Mouse (Mus musculus) limb, embryonic 14.5 days (tissue): ENCODE data around the gene Mitf. TPM values are rescaled to one million over a fixed set of nuclear protein-coding genes. Genes with fewer than 3 reads are reported as not detected.

ENCODE experiments used
- ATAC-seq: fragments of 200-750 bp; cut with Nextera tagmentation; 2 replicates; pipeline ENCODE4 v1.8.0; 2017; ENCODE audit warnings: low read depth, moderate number of reproducible peaks, moderate TSS enrichment; ENCODE audit not compliant: low FRiP score
- DNase-seq: peaks from one replicate; pipeline ENCODE4 v3.0.0-alpha.2; 2015; ENCODE audit warnings: low spot score
- H3K27ac ChIP-seq: fragments of 300-500 bp; sonication (generic); replicated peaks from 2 replicates; pipeline ENCODE4 v1.5.1; 2014; ENCODE audit warnings: low read depth, mild to moderate bottlenecking, low read length, moderate library complexity, mixed read lengths
- H3K27me3 ChIP-seq: fragments of 300-500 bp; sonication (generic); 2 replicates; pipeline ENCODE4 v1.6.1; 2014; ENCODE audit warnings: low read length, mixed read lengths; ENCODE audit not compliant: control insufficient read depth, insufficient read depth
- H3K36me3 ChIP-seq: fragments of 300-500 bp; sonication (generic); 2 replicates; pipeline ENCODE4 v1.6.1; 2014; ENCODE audit warnings: mild to moderate bottlenecking, low read length, moderate library complexity, mixed read lengths; ENCODE audit not compliant: control insufficient read depth, insufficient read depth
- H3K4me1 ChIP-seq: fragments of 300-500 bp; sonication (generic); 2 replicates; pipeline ENCODE4 v1.6.1; 2014; ENCODE audit warnings: antibody characterized with exemption, low read length, mixed read lengths; ENCODE audit not compliant: control insufficient read depth, insufficient read depth
- H3K4me2 ChIP-seq: fragments of 300-500 bp; sonication (generic); replicated peaks from 2 replicates; pipeline ENCODE4 v1.6.1; 2014; ENCODE audit warnings: low read depth, mild to moderate bottlenecking, low read length, moderate library complexity; ENCODE audit not compliant: severe bottlenecking
- H3K4me3 ChIP-seq: fragments of 300-500 bp; sonication (generic); replicated peaks from 2 replicates; pipeline ENCODE4 v1.5.1; 2014; ENCODE audit warnings: low read length
- H3K9ac ChIP-seq: fragments of 300-500 bp; sonication (generic); 2 replicates; pipeline ENCODE4 v1.6.1; 2014; ENCODE audit warnings: mild to moderate bottlenecking, low read depth, low read length, moderate library complexity; ENCODE audit not compliant: severe bottlenecking
- H3K9me3 ChIP-seq: fragments of 300-500 bp; sonication (generic); 2 replicates; pipeline ENCODE4 v1.6.1; 2016; ENCODE audit warnings: low read length; ENCODE audit not compliant: control insufficient read depth
- POLR2A ChIP-seq: fragments of 200-500 bp; IDR thresholded peaks from 2 replicates; pipeline ENCODE4 v1.8.0; 2012; ENCODE audit warnings: inconsistent platforms, mild to moderate bottlenecking, moderate library complexity, borderline replicate concordance; ENCODE audit not compliant: insufficient read depth, insufficient read length; ENCODE audit errors: extremely low read depth
- WGBS: fragments of 180-500 bp; shearing (Covaris S2); extraction: QIAGEN DNeasy Blood & Tissue Kit; methylation state at CpG from one replicate; pipeline ENCODE4 v1.1.7; 2014; 5-methylcytosine and 5-hydroxymethylcytosine counted together
- polyA plus RNA-seq, 2 experiments: library from polyadenylated mRNA; depleted of rRNA in 1 of 2; stranded (reverse) in 1 of 2; unstranded in 1 of 2; fragments of >200 nt; fragmentation: Nextera tagmentation in 1 of 2; extraction: Ambion mirVana in 1 of 2; gene quantifications; 2 replicates each; pipeline versions ENCODE4 v1.2.1 to v1.2.3; 2012 to 2014

Mitf gene
- polyA plus RNA-seq, 2 experiments, result 2.9 to 3.6 TPM

DNA sequence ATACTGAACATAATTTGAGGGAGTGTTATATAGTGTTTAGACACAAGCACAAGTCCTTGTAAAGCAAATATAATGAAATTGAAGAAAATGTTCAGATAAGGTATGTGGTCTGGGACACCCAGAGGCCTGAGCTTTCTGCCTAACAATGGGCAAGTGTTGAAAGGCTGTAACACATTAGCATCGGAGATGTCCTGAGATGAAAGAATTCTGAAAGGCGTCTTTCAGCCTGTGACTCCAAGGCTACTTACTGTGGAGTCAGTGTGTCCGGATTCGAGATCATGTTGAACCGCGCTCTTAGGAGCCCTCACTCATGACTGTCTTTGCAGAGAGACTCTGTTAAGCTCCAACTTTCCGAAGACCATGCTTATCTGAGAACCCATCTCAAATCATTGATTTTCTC, 111.6 kb downstream of the Mitf start:
- no peak for TF ChIP-seq POLR2A
- Histone ChIP-seq H3K27me3 (no peaks in the 10 kb centered on the region), H3K36me3 (no peaks in the 10 kb centered on the region), H3K9me3 (no peaks in the 10 kb centered on the region), H3K9ac (no peak overlapping the region), H3K4me3 (no peak overlapping the region), H3K4me1 (no peaks in the 10 kb centered on the region), H3K4me2 (no peak overlapping the region), H3K27ac (no peak overlapping the region)
- no peak for ATAC-seq
- WGBS, result 88% methylated on average over 7 of the region's 7 CpGs
- no peak for DNase-seq

DNA sequence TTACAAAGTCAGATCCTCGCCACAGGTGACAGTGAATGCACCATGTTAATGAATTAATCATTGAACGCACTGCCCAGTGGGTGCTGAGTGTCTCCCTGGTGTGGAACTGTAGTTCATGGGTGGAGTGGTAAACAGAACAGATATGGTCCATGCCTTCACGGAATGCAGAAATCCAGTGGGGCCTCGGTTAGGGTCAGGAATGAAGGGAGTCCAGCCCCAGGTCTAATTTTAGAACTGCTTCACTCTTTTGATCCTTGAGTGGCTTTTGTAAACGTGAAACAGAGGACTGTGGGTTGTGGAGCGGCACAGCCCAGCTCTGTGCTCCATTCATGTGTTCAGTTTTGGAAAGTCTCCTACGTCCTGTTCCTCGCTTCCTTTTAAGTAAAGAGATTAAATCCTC, 112.4 kb downstream of the Mitf start:
- H3K9ac ChIP-seq, result no peak overlapping the region

DNA sequence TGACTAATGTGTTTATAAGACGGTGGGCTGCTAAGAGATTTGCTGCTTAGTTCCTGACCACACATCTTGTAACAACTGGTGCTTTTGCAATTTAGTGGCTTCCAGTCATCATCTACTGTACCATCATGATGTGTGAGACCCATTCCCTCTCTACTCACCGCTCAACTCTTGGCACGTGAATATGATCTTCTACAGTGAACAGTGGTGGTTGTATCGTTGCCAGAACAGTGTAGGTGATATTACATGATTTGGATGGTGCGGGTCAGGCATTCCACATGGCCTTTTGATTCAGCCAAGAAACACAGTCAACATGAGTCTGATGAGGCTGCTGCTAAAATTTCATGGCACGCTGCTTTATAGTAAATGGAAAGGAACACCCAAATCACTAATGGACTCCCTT, 114.7 kb downstream of the Mitf start:
- H3K27ac ChIP-seq, result no peak overlapping the region
- no peaks in the 10 kb centered on the region for H3K36me3 ChIP-seq
- H3K4me3 ChIP-seq, result no peak overlapping the region
- DNase-seq, result no peak
- no peak for ATAC-seq
- no peak overlapping the region for H3K4me2 ChIP-seq
- no peak overlapping the region for H3K9ac ChIP-seq
- WGBS, result 83% methylated on average over 6 of the region's 6 CpGs
- no peaks in the 10 kb centered on the region for H3K9me3 ChIP-seq
- no peak for TF ChIP-seq POLR2A
- H3K4me1 ChIP-seq, result no peaks in the 10 kb centered on the region
- no peaks in the 10 kb centered on the region for H3K27me3 ChIP-seq

More for the DNA sequence above, 112.4 kb downstream of the Mitf start:
- ATAC-seq (no peak), DNase-seq (no peak)
- no peaks in the 10 kb centered on the region for H3K27me3 ChIP-seq
- 55% methylated on average over 8 of the region's 8 CpGs for WGBS
- no peaks in the 10 kb centered on the region for H3K9me3 ChIP-seq
- no peak overlapping the region for H3K27ac ChIP-seq
- no peaks in the 10 kb centered on the region for H3K36me3 ChIP-seq
- no peaks in the 10 kb centered on the region for H3K4me1 ChIP-seq
- H3K4me2 ChIP-seq, result no peak overlapping the region
- no peak for TF ChIP-seq POLR2A
- H3K4me3 ChIP-seq, result no peak overlapping the region

DNA sequence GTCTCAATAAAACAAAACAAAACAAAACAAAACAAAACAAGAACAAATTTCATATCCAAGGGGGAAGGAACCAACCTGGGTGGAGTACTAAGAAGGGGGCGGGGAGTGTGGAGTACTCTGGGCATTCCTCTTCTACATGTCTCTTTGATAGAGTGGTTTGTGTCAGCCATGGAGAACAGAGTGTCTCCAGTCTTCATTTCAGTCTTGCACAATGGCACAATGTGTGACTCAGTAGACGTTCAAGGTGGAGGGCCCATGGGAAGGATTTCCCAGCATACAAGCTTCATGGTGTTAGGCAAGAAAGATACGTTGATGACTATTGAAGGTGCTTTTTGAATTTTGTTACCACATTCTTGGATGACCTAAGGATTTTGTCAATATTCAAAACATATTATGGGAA, 117.4 kb downstream of the Mitf start:
- Histone ChIP-seq H3K4me1 (no peaks in the 10 kb centered on the region), H3K4me2 (no peak overlapping the region), H3K9ac (no peak overlapping the region), H3K36me3 (no peaks in the 10 kb centered on the region), H3K9me3 (no peaks in the 10 kb centered on the region), H3K4me3 (no peak overlapping the region), H3K27ac (no peak overlapping the region), H3K27me3 (no peaks in the 10 kb centered on the region)
- DNase-seq (no peak), ATAC-seq (no peak)
- WGBS, result 84% methylated on average over 3 of the region's 3 CpGs
- TF ChIP-seq POLR2A, result no peak

DNA sequence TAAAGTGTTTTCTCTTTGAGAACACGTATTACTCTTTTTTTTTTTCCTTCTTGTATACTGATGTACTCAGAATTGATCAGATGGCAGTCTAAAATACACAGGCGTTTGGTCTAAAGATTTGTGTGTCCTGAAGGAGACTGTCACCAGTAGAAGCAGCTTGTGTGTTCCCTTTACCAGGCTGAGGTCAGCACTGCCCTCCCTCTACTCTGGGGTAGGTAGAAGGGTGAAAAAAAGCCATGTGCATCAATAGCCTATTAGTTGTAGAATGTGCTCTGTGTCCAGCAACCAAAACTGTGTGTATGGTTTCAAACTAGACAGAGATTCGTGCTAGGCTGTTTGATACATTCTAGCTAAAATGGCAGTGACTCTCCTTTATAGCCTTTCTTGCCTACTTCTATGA, 122.2 kb downstream of the Mitf start:
- WGBS, result 78% methylated on average over 3 of the region's 3 CpGs

DNA sequence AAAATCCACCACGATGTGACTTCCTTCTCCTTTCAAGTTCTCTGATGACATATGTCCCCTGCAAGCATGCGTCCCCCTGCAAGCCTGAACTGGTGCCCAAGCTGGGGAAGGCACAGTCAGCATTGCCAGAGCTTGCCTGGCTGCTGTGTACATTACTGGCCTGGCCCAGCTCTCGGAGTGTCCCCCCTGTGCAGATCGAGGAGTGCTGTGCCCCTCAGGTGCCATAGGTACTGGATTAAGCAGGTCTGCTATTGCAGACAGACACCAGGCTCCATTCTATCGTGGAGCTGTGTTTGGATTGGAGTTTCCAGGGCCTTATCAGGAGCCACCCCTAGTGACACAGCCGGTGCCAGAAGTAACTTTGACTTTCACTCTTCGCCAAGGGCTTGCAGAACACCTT, 122.6 kb downstream of the Mitf start:
- ATAC-seq (no peak), DNase-seq (no peak)
- Histone ChIP-seq H3K27me3 (no peaks in the 10 kb centered on the region), H3K9me3 (no peaks in the 10 kb centered on the region), H3K4me2 (no peak overlapping the region), H3K27ac (no peak overlapping the region), H3K4me1 (no peaks in the 10 kb centered on the region), H3K4me3 (no peak overlapping the region), H3K9ac (no peak overlapping the region), H3K36me3 (no peaks in the 10 kb centered on the region)
- WGBS, result 67% methylated on average over 7 of the region's 7 CpGs
- TF ChIP-seq POLR2A, result no peak

More for the DNA sequence above, 122.2 kb downstream of the Mitf start:
- ATAC-seq (no peak), DNase-seq (no peak)
- Histone ChIP-seq H3K9me3 (no peaks in the 10 kb centered on the region), H3K4me1 (no peaks in the 10 kb centered on the region), H3K27ac (no peak overlapping the region), H3K4me3 (no peak overlapping the region), H3K9ac (no peak overlapping the region), H3K36me3 (no peaks in the 10 kb centered on the region), H3K27me3 (no peaks in the 10 kb centered on the region), H3K4me2 (no peak overlapping the region)
- no peak for TF ChIP-seq POLR2A
